Mouse (Mus musculus) urinary bladder, postnatal 4 days (tissue): ENCODE data around the gene Gm5938.

ENCODE experiments used
- DNase-seq, 2 experiments: peaks; one replicate each; pipeline ENCODE4 v3.0.0; 2021 to 2022; ENCODE audit warnings: low spot score in 2 of 2

Gm5938 gene

GRCm38 (mm10) chrX:78125167-78125566, at the start of gene Gm5938:
Gene Gm5938, plus strand, starts transcription at chrX:78125467.
- DNase-seq: no peak

GRCm38 (mm10) chrX:78091274-78091673, 34.0 kb upstream of the Gm5938 start, which contains the start of gene Obp1a:
Gene Obp1a, minus strand, starts transcription at chrX:78091374.
- no peak for DNase-seq
